Mouse (Mus musculus) monocyte, adult 5-6 weeks (primary cell): ENCODE measurements around the gene Plekhb1. TPM values are rescaled to one million over a fixed set of nuclear protein-coding genes. Genes with fewer than 3 reads are reported as not detected.
A peak's percentile ranks its signal among the peaks of the same experiment; 100 is the strongest.

Experiments used
- ATAC-seq: fragments of 153-309, 156-312 bp; replicated peaks from 2 replicates; pipeline ENCODE4 v1.8.0; 2017; ENCODE audit warnings: mild to moderate bottlenecking; ENCODE audit not compliant: low TSS enrichment, insufficient number of reproducible peaks, severe bottlenecking, poor library complexity, low FRiP score
- total RNA-seq: library from RNA; stranded (forward); fragments of 200-1000, 200-491, 200-594 nt; gene quantifications from 3 replicates; pipeline ENCODE4 v1.2.3, GENCODE M21; 2017

Plekhb1 gene
- total RNA-seq, 1 experiment from 2014 or later = not detected

DNA sequence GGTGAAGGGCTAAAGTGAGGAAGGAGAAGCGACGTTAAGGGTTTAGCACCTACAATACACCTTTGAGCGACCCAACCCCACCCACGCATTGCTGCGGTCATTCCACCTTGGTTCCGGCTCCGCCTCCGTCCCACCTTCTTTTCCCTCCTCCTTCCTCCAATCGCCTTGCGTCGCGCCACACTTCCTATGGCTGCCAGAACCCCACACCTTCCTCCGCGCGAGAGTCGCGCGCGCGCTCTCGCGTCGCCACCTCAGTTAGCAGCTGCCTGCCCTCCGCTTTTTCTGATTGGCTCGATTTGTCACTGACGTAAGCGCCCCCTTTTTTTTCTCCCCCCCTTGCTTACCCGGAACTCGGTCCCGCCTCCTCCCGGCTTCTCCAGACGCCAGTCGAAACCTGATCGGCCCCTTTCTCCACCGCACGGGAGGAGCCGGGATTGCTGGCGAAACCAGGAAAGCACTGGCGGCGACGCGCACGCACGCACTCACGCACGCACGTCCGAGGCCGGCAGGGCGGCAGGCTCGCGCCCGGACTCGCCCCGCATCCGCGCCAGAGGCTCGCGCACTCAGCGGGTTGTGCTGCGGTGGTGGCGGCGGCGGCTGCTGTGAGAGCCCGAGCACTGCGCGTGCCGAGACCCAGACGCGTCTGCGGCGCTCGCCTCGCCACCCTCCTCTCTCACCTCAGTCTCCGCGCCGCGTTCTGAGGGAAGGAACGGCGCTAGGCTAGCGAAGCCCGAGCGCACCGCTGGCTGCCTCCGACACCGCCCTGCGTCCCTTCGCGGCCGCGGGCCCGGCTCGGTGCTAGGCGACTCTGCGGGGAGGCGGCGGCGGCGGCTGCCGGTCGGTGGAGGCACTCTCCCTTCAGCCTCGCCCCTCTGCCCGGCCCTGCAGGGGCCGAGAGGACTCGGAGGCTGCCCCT, 54.7 kb downstream of the Plekhb1 start, which contains the start of gene Rab6a:
Gene Rab6a (plus strand): TSS at position 197 of the 916 bp plus-strand sequence.
- peak; percentile 98 for ATAC-seq

DNA sequence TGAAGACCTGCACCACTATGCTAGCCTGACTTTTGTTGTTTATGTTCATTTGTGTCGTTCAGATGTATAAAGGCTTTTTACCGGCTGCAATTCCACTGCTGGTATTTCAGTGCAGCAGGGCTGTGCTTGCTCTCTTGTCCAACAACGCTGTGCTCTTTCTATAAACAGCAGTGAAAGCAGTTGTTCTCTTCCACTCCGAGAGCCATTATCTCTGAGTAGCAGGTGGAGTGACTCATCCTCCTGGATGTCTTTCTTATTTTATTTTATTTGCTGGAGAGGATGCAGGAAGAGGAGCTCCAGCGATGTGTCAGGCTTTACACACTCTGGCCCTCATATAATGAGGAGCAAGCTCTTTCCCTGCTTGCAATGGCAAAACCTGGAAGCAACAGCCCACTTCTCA, 62.0 kb downstream of the Plekhb1 start:
- ATAC-seq = no peak

DNA sequence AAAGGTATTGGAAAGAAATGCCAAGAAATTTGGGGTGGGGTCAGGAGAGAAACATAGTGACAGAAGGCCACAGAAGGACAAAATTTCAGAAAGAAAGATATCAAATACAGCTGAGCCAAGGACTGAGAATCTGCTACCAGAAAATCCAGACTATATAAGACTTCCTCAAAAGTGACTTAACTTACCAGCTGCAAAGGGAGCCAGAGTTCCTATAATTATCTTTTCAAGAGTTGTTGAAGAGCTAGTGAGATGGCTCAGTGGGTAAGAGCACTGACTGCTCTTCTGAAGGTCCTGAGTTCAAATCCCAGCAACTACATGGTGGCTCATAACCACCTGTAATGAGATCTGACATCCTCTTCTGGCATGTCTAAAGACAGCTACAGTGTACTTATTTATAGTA, 68.9 kb downstream of the Plekhb1 start:
- ATAC-seq = no peak

Other genes with a start within 250 kb of the Plekhb1 start
- 0.29 TPM in 1 of 3 replicates, not detected in the others for gene Ucp3, start 189.4 kb downstream of the Plekhb1 start, total RNA-seq
- 334 to 441 TPM (median 351 TPM) in 3 replicates for gene Ucp2, start 169.1 kb downstream of the Plekhb1 start, total RNA-seq
- gene Dnajb13, start 147.5 kb downstream of the Plekhb1 start, total RNA-seq = 1.7 to 3.6 TPM in 2 of 3 replicates, not detected in the other
- 6.1 to 12.5 TPM (median 7.5 TPM) in 3 replicates for gene Coa4, start 125.3 kb downstream of the Plekhb1 start, total RNA-seq
- 94.9 to 99.8 TPM (median 95.1 TPM) in 3 replicates for gene Rab6a, start 55.0 kb downstream of the Plekhb1 start, total RNA-seq
- gene Mrpl48, start 54.1 kb downstream of the Plekhb1 start, total RNA-seq = 20.6 to 32.6 TPM (median 24.3 TPM) in 3 replicates
- 19.8 to 44.1 TPM (median 20.5 TPM) in 3 replicates for gene Fam168a, start 44.2 kb upstream of the Plekhb1 start, total RNA-seq
- gene Relt, start 201.0 kb upstream of the Plekhb1 start, total RNA-seq = 22.5 to 31.8 TPM (median 26.4 TPM) in 3 replicates